Mouse (Mus musculus): ENCODE results near the gene Ralgps1. TPM values are rescaled to one million over a fixed set of nuclear protein-coding genes. Genes with fewer than 3 reads are reported as not detected.

Gene Ralgps1
- polyA plus RNA-seq, 1 experiment from 2014 or later, result 32.0 TPM

DNA sequence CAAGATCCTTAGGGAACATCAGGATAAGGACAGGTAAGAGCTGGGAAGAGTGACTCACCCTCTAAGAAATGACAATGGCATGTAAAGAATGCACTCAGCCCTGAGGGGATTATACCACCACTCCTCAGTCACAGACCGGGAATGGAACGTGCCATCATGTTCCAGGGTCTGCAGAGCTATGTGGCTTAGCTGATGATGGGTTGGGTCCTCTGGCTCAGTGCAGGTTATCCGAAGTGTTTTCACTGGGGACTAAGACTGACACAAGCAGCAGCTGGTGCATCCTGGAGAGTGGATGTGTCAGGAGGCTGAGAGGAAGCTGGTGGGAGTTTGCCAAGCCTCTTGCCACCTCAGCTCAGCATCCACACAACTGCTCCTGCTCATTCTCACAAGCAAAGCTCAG, 50.7 kb downstream of the Ralgps1 start:
- H3K27ac ChIP-seq (ENCODE audit: low read depth, low read length), result no peak overlapping the region
- 73% methylated on average over 3 of the region's 3 CpGs for WGBS
- H3K27me3 ChIP-seq (replicated peaks; ENCODE audit: control insufficient read depth, insufficient read depth, low read length), result no peaks in the 10 kb centered on the region
- no peaks in the 10 kb centered on the region for H3K9me3 ChIP-seq (ENCODE audit: control insufficient read depth, low read length)
- no peak overlapping the region for H3K4me3 ChIP-seq (ENCODE audit: low read length)
- no peak overlapping the region for H3K4me2 ChIP-seq (ENCODE audit: low read length)
- no peak for ATAC-seq
- H3K36me3 ChIP-seq (ENCODE audit: control insufficient read depth, insufficient read depth, low read length), result peaks cover 4% of the 10 kb centered on the region
- peaks cover 20% of the 10 kb centered on the region for H3K4me1 ChIP-seq (ENCODE audit: control insufficient read depth, insufficient read depth, low read depth, low read length)
- no peak overlapping the region for H3K9ac ChIP-seq (ENCODE audit: low read depth, low read length)

DNA sequence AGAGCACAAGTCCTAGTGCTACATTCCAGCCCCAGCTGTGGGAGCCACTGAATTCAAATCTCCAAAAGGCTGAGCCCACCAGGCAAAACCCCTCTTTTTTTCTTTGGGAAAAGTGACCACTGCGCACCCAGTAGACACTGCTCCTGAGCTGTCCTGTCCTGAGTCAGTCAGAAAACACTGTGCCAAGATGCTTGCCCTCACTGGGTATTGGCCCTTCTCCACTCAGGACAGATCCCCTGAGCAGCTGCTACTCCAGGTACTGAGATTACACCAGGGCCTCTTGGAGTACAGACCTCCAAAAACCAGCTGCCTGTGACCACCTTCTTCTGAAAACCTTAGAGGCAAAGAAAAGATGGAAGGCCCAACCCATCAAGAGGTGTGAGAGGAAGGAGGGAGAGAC, 51.4 kb downstream of the Ralgps1 start:
- 100% methylated on average over 1 of the region's 1 CpGs for WGBS
- H3K9ac ChIP-seq (ENCODE audit: low read depth, low read length), result no peak overlapping the region

DNA sequence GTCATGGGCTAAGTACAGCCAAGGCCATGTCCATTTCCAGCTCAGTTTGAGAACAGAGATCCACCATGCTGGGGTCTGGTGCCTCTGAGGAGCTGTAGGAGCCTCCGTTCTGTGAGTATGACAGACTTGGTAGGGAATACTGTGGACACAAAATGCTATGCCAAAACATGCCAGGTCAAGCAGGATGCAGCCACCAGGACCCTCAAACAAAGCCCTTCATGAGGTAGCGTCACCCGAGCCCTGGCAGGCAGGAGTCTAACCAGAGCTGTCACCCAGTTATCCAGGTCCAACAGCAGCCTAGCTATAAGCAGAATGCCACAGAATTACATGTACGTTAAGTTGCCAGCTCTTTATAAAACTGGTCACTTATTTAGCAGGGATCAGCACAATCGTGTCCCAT, 51.8 kb downstream of the Ralgps1 start:
- WGBS, result 84% methylated on average over 5 of the region's 5 CpGs
- ATAC-seq, result no peak
- H3K36me3 ChIP-seq (ENCODE audit: control insufficient read depth, insufficient read depth, low read length), result peaks cover 3% of the 10 kb centered on the region
- H3K4me2 ChIP-seq (ENCODE audit: low read length), result no peak overlapping the region
- H3K27ac ChIP-seq (ENCODE audit: low read depth, low read length), result no peak overlapping the region
- H3K4me1 ChIP-seq (ENCODE audit: control insufficient read depth, insufficient read depth, low read depth, low read length), result peaks cover 23% of the 10 kb centered on the region
- no peak overlapping the region for H3K4me3 ChIP-seq (ENCODE audit: low read length)
- H3K9me3 ChIP-seq (ENCODE audit: control insufficient read depth, low read length), result no peaks in the 10 kb centered on the region
- H3K9ac ChIP-seq (ENCODE audit: low read depth, low read length), result peak overlapping the region; percentile 22; the same call in 1 of the 2 replicates
- H3K27me3 ChIP-seq (replicated peaks; ENCODE audit: control insufficient read depth, insufficient read depth, low read length), result no peaks in the 10 kb centered on the region

More for the DNA sequence above, 51.4 kb downstream of the Ralgps1 start:
- ATAC-seq, result no peak
- Histone ChIP-seq H3K4me1 (ENCODE audit: control insufficient read depth, insufficient read depth, low read depth, low read length) (peaks cover 23% of the 10 kb centered on the region), H3K36me3 (ENCODE audit: control insufficient read depth, insufficient read depth, low read length) (peaks cover 4% of the 10 kb centered on the region), H3K27ac (ENCODE audit: low read depth, low read length) (no peak overlapping the region), H3K4me2 (ENCODE audit: low read length) (no peak overlapping the region), H3K4me3 (ENCODE audit: low read length) (no peak overlapping the region), H3K9me3 (ENCODE audit: control insufficient read depth, low read length) (no peaks in the 10 kb centered on the region), H3K27me3 (replicated peaks; ENCODE audit: control insufficient read depth, insufficient read depth, low read length) (no peaks in the 10 kb centered on the region)

DNA sequence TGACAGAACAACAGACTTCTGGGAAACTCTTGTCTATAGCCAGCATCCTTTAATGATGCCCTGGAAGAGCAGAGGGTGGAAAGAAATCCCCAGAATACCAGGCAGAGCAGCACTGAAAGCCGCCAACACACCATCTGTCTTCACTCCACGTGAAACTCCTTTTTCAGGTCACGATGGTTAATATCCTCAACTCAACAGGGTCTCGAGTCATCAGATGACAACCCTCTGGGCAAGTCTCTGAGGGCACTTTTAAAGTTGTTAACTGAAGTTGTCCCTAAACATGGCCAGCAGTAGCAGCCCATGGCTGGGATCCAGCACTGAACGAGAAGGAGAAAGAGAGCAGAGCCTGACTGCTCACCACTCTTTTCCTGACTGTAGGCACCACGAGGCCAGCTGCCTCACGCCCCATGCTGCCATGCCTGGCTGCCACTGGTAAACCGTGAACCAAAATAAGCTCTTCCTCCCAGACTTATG, 52.8 kb downstream of the Ralgps1 start:
- H3K36me3 ChIP-seq (ENCODE audit: control insufficient read depth, insufficient read depth, low read length), result no peaks in the 10 kb centered on the region; the same call in 1 of the 2 replicates
- WGBS, result 65% methylated on average over 8 of the region's 8 CpGs

DNA sequence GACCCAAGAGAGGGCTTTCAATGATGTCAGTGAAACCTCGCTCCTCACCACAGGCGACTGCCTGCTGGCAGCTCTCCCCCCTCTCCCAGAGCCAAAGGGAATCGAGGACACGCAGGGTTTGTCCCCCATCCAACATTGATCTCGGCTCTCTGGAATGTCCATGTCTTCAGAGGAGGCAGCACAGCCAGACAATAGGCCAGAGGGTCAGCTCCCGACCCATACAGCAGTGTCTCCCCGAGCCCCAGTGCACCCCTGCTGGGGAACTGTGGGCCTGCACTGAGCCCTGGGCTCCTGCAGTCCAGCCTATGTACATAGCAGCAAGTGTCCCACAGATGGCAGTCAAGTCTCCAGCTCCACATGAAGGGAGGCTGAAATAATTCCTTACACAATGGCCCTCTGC, 54.8 kb downstream of the Ralgps1 start:
- no peak overlapping the region for H3K4me2 ChIP-seq (ENCODE audit: low read length)
- 6% methylated on average over 7 of the region's 7 CpGs for WGBS
- H3K9ac ChIP-seq (ENCODE audit: low read depth, low read length), result no peak overlapping the region
- no peaks in the 10 kb centered on the region for H3K27me3 ChIP-seq (replicated peaks; ENCODE audit: control insufficient read depth, insufficient read depth, low read length)
- peak; percentile 87 for ATAC-seq
- no peaks in the 10 kb centered on the region for H3K9me3 ChIP-seq (ENCODE audit: control insufficient read depth, low read length)
- no peak overlapping the region; the same call in 1 of the 2 replicates for H3K27ac ChIP-seq (ENCODE audit: low read depth, low read length)
- peaks cover 23% of the 10 kb centered on the region for H3K4me1 ChIP-seq (ENCODE audit: control insufficient read depth, insufficient read depth, low read depth, low read length)
- no peak overlapping the region for H3K4me3 ChIP-seq (ENCODE audit: low read length)
- no peaks in the 10 kb centered on the region; the same call in 1 of the 2 replicates for H3K36me3 ChIP-seq (ENCODE audit: control insufficient read depth, insufficient read depth, low read length)

More for the DNA sequence above, 52.8 kb downstream of the Ralgps1 start:
- Histone ChIP-seq H3K9ac (ENCODE audit: low read depth, low read length) (no peak overlapping the region), H3K4me2 (ENCODE audit: low read length) (no peak overlapping the region), H3K9me3 (ENCODE audit: control insufficient read depth, low read length) (no peaks in the 10 kb centered on the region), H3K4me1 (ENCODE audit: control insufficient read depth, insufficient read depth, low read depth, low read length) (peaks cover 23% of the 10 kb centered on the region), H3K27me3 (replicated peaks; ENCODE audit: control insufficient read depth, insufficient read depth, low read length) (no peaks in the 10 kb centered on the region), H3K4me3 (ENCODE audit: low read length) (no peak overlapping the region), H3K27ac (ENCODE audit: low read depth, low read length) (no peak overlapping the region)
- ATAC-seq, result no peak

DNA sequence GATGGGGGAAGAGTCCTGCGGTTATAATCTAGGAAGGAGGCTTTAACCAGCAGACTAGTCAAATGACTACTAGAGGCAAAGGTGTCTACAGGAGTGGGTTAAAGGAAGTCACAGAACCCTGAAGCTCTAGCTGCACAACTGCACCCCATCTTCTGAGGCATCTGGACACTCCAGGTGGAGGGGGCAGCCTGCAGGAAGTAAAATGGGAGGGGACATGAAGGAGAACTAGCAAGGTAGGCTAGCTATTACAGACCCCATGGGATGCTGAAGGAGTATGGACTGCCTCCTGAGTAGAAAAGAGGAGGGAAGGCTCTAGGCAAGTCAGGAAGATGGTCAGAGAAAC, 55.3 kb downstream of the Ralgps1 start:
- Histone ChIP-seq H3K9ac (ENCODE audit: low read depth, low read length) (no peak overlapping the region), H3K36me3 (ENCODE audit: control insufficient read depth, insufficient read depth, low read length) (no peaks in the 10 kb centered on the region; the same call in 1 of the 2 replicates), H3K4me3 (ENCODE audit: low read length) (no peak overlapping the region), H3K27me3 (replicated peaks; ENCODE audit: control insufficient read depth, insufficient read depth, low read length) (no peaks in the 10 kb centered on the region), H3K27ac (ENCODE audit: low read depth, low read length) (peak overlapping the region; percentile 0; the same call in 1 of the 2 replicates), H3K9me3 (ENCODE audit: control insufficient read depth, low read length) (no peaks in the 10 kb centered on the region), H3K4me1 (ENCODE audit: control insufficient read depth, insufficient read depth, low read depth, low read length) (peaks cover 23% of the 10 kb centered on the region), H3K4me2 (ENCODE audit: low read length) (no peak overlapping the region)
- ATAC-seq, result no peak
- 86% methylated on average over 1 of the region's 1 CpGs for WGBS

DNA sequence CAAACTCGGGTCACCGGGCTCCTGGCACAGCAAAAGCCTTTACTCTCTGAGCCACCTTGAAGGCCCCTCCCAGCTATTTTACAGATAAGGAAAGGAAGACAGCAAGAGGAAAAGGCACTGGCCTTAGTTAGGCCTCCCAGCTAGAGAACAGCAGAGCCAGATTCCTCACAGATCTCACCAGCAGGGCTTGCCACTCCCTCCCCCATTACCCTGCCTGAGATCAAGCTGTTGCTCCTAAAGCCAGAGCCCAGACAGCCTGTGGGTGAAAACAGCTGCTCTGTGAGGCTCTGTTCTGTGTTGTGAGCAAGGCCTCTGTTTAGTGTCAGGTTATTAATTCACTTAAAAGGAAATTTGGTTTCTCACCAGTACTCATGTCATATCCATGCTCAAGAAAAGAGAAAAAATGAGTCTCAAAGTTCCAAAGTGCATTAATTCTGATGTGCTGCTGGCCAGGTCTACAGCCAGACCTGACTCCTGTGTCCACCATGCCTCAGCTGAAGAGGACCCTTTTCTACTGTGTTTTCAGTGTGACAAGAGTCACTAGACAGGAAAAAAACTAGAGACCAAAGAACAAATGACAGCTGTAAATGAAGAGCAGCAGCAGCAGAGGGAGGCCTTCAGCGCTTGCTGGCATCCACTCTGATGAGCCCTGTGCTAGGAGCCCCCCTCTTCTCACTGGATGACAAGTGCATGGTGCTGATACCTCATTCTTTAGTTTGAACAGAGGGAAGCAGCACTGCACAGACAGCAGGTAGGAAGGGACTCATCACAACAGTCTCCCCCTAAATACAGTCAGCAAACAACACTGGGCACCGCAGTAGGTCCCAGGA, 55.8 kb downstream of the Ralgps1 start:
- H3K36me3 ChIP-seq (ENCODE audit: control insufficient read depth, insufficient read depth, low read length), result no peaks in the 10 kb centered on the region; the same call in 1 of the 2 replicates
- H3K4me1 ChIP-seq (ENCODE audit: control insufficient read depth, insufficient read depth, low read depth, low read length), result peaks cover 23% of the 10 kb centered on the region
- H3K9me3 ChIP-seq (ENCODE audit: control insufficient read depth, low read length), result no peaks in the 10 kb centered on the region
- ATAC-seq, result no peak
- H3K4me3 ChIP-seq (ENCODE audit: low read length), result no peak overlapping the region
- peak overlapping the region; percentile 29 for H3K27ac ChIP-seq (ENCODE audit: low read depth, low read length)
- WGBS, result 80% methylated on average over 4 of the region's 4 CpGs
- H3K4me2 ChIP-seq (ENCODE audit: low read length), result no peak overlapping the region
- no peak overlapping the region for H3K9ac ChIP-seq (ENCODE audit: low read depth, low read length)
- H3K27me3 ChIP-seq (replicated peaks; ENCODE audit: control insufficient read depth, insufficient read depth, low read length), result no peaks in the 10 kb centered on the region

DNA sequence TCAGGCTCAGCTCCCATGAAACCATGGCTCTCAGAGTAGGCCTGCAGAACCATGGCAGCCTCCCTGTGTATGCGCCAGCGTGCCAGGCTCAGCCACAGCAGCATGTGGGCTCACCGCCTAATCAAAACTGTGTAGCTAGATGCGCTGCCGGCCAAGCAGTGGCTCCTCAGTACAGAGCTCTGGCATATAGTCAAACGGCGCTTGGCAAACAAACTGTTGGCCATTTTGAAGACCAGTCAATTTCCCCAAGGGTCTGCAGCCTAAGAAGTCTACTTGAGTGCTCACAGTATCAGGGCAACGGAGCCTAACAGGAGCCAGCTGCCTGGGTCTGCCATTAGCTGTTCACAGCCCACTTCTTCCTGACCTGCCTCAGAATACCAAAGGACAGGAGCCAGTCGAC, 61.9 kb downstream of the Ralgps1 start:
- ATAC-seq, result peak; percentile 87
- peak overlapping the region; percentile 50; the same call in 1 of the 2 replicates for H3K27ac ChIP-seq (ENCODE audit: low read depth, low read length)
- 51% methylated on average over 9 of the region's 9 CpGs for WGBS

DNA sequence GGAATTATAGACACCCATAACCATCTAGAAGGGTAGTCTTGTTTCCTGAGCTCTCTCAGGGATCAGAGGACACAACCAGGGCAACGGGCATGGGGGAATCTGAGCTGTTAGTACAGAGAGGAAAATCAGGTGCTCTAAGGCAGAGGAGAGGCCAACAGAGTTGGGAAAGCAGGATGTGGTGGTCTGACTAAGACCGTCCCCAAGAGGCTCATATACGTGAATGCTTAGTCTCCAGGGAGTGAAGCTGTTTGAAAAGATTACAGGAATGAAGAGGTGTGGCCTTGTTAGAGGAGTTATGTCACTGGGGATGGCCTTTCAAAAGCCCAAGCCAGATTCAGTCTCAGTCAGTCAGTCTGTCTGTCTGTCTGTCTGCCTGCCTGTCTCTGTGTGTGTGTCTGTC, 64.7 kb downstream of the Ralgps1 start:
- H3K4me2 ChIP-seq (ENCODE audit: low read length), result no peak overlapping the region
- H3K27ac ChIP-seq (ENCODE audit: low read depth, low read length), result no peak overlapping the region
- no peak overlapping the region for H3K9ac ChIP-seq (ENCODE audit: low read depth, low read length)
- no peaks in the 10 kb centered on the region; the same call in 1 of the 2 replicates for H3K36me3 ChIP-seq (ENCODE audit: control insufficient read depth, insufficient read depth, low read length)
- ATAC-seq, result no peak
- no peaks in the 10 kb centered on the region for H3K27me3 ChIP-seq (replicated peaks; ENCODE audit: control insufficient read depth, insufficient read depth, low read length)
- H3K4me1 ChIP-seq (ENCODE audit: control insufficient read depth, insufficient read depth, low read depth, low read length), result no peaks in the 10 kb centered on the region
- no peaks in the 10 kb centered on the region for H3K9me3 ChIP-seq (ENCODE audit: control insufficient read depth, low read length)
- WGBS, result 76% methylated on average over 3 of the region's 3 CpGs
- no peak overlapping the region for H3K4me3 ChIP-seq (ENCODE audit: low read length)

More for the DNA sequence above, 61.9 kb downstream of the Ralgps1 start:
- Histone ChIP-seq H3K4me2 (ENCODE audit: low read length) (no peak overlapping the region), H3K4me3 (ENCODE audit: low read length) (no peak overlapping the region), H3K27me3 (replicated peaks; ENCODE audit: control insufficient read depth, insufficient read depth, low read length) (no peaks in the 10 kb centered on the region), H3K9ac (ENCODE audit: low read depth, low read length) (no peak overlapping the region), H3K9me3 (ENCODE audit: control insufficient read depth, low read length) (no peaks in the 10 kb centered on the region), H3K36me3 (ENCODE audit: control insufficient read depth, insufficient read depth, low read length) (no peaks in the 10 kb centered on the region), H3K4me1 (ENCODE audit: control insufficient read depth, insufficient read depth, low read depth, low read length) (no peaks in the 10 kb centered on the region)
